Mouse (Mus musculus) E14TG2a.4 (cell line): ENCODE data around the gene Met.

Experiments
- CTCF ChIP-seq: conservative IDR thresholded peaks from 2 replicates; pipeline ENCODE4 v1.5.1; 2014; ENCODE audit warnings: low read length
- POU5F1 ChIP-seq: IDR thresholded peaks from 2 replicates; pipeline ENCODE4 v1.6.1; 2014; ENCODE audit warnings: low read length, borderline replicate concordance

GRCm38 (mm10) chr6:17503724-17504123 is 40.1 kb downstream of the Met start:
- no peak for TF ChIP-seq CTCF
- no peak for TF ChIP-seq POU5F1
